Mouse (Mus musculus) embryonic facial prominence, embryonic 15.5 days (tissue): ENCODE data around the gene Fam207a. TPM values are rescaled to one million over a fixed set of nuclear protein-coding genes. Genes with fewer than 3 reads are reported as not detected.

Source experiments
- ATAC-seq: fragments of 200-750 bp; cut with Nextera tagmentation; 2 replicates; pipeline ENCODE4 v1.8.0; 2017; ENCODE audit warnings: low read depth, moderate TSS enrichment; ENCODE audit not compliant: insufficient number of reproducible peaks, low FRiP score, low TSS enrichment
- H3K27ac ChIP-seq: fragments of 300-500 bp; sonication (generic); replicated peaks from 2 replicates; pipeline ENCODE4 v1.5.1; 2015; ENCODE audit warnings: mild to moderate bottlenecking, inconsistent platforms
- H3K27me3 ChIP-seq: fragments of 300-500 bp; sonication (generic); 2 replicates; pipeline ENCODE4 v1.6.1; 2015; ENCODE audit warnings: inconsistent platforms
- H3K36me3 ChIP-seq: fragments of 300-500 bp; sonication (generic); 2 replicates; pipeline ENCODE4 v1.6.1; 2015; ENCODE audit warnings: mild to moderate bottlenecking, inconsistent platforms
- H3K4me1 ChIP-seq: fragments of 300-500 bp; sonication (generic); 2 replicates; pipeline ENCODE4 v1.6.1; 2015; ENCODE audit warnings: inconsistent platforms
- H3K4me2 ChIP-seq: fragments of 300-500 bp; sonication (generic); replicated peaks from 2 replicates; pipeline ENCODE4 v1.6.1; 2015; ENCODE audit warnings: mild to moderate bottlenecking, inconsistent platforms
- H3K4me3 ChIP-seq: fragments of 300-500 bp; sonication (generic); replicated peaks from 2 replicates; pipeline ENCODE4 v1.5.1; 2015; ENCODE audit warnings: mild to moderate bottlenecking, inconsistent platforms
- H3K9ac ChIP-seq: fragments of 300-500 bp; sonication (generic); 2 replicates; pipeline ENCODE4 v1.6.1; 2015; ENCODE audit warnings: inconsistent platforms
- H3K9me3 ChIP-seq: fragments of 300-500 bp; sonication (generic); replicated peaks from 2 replicates; pipeline ENCODE4 v1.6.1; 2016; ENCODE audit warnings: inconsistent platforms
- WGBS: fragments of 180-500 bp; shearing (Covaris S2); methylation state at CpG from one replicate; pipeline ENCODE4 v1.1.7; 2015; 5-methylcytosine and 5-hydroxymethylcytosine counted together
- polyA plus RNA-seq: library from polyadenylated mRNA; unstranded; fragments of >200 nt; fragmentation: Nextera tagmentation; extraction: Ambion mirVana; gene quantifications from 2 replicates; pipeline ENCODE4 v1.2.1, GENCODE M21; 2015

Fam207a gene
- polyA plus RNA-seq = 37.5 and 38.8 TPM in 2 replicates

DNA sequence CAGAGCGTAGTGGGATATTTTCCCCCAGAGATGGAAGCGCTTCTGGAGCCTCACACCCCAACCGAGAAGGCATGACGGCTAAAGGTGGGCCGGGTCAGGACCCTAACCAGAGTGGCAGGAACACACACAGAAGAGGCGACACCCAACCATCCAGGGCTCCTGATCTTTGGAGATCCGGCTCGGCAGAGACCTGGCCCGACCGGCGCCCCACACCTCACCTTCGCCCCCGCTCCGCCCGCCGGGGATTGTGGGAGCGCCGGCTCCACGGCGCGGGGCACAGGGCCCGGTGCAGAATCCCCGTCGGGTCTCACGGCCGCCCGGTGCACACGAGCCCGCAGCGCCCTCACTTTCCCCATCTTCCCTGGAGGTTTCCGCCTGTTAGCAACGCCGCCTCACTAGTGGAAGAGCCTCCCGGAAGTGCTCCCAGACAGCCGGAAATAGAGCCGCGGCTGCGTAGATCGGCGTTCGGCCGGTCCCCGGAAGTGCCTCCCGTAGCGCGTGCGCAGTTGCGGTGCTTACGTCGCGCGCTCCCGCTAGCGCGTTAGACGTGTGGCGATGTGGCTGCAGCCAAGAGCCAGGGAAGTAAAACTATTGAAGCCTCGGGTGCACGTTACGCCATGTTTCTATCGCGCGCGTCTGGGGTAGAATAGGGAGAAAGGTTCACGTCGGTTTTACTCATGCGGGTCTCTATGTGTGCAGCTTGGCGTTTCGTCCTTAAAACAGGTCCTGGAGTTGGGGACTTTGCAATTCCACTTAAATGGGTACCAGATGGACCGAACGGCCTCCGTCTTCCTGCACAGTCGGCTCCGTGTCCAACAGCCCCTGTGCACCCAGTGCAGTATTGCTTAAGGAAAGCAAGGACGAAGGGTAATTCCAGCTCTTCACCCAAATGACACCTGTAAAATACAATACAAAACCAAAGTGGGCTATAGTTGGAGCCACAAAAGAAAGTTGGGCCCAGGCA lies at the start of gene Fam207a:
Gene Fam207a, minus strand, starts transcription at position 401 of the 964 bp plus-strand sequence.
- Histone ChIP-seq H3K4me1 (peaks cover 24% of the 10 kb centered on the region), H3K36me3 (peaks cover 19% of the 10 kb centered on the region), H3K4me3 (peak within 1 kb of the TSS; percentile 94), H3K4me2 (peak within 1 kb of the TSS; percentile 81), H3K27ac (peak within 1 kb of the TSS; percentile 93), H3K9ac (peak within 1 kb of the TSS; percentile 90), H3K27me3 (no peaks in the 10 kb centered on the region), H3K9me3 (no peaks in the 10 kb centered on the region)
- under 1% methylated on average over 75 of the region's 75 CpGs for WGBS
- ATAC-seq = peak; percentile 91

DNA sequence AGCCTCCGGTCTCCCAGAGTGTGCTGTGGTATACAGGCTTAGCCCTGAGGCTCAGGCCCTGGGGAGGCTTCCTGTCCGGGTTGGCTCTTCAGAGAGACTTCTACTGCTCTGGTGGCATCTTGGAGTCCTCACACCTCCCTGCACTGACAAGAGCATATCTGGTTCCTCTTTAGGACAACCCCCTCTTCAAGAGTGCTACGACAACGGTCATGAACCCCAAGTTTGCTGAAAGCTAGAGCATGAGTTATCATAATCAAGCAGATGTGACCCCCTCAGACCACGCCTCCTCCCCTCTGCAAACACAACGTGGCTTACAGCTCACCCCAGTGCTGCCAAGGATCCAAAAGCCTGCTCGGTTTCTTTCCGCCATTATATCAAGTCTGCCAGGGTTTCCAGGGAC lies 49.4 kb upstream of the Fam207a start:
- no peak overlapping the region for H3K4me2 ChIP-seq
- WGBS = 76% methylated on average over 8 of the region's 8 CpGs
- no peak overlapping the region for H3K27ac ChIP-seq

DNA sequence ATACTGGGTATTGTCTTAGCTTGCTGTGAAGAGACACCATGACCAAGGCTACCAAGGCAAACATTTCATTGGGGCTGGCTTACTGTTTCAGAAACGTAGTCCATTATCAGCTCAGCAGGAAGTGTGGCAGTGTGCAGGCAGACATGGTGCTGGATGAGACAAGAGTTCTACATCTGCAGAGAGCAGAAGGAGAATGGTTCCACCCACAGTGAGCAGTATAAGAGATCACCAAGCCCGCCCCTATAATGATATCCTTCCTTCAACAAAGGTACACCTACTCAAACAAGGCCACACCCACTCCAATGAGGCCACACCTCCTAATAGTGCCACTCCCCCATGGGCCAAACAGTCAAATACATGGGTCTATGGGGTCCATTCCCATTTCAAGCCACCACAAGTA lies 45.9 kb upstream of the Fam207a start:
- Histone ChIP-seq H3K27me3 (no peaks in the 10 kb centered on the region), H3K9ac (no peak overlapping the region), H3K4me1 (no peaks in the 10 kb centered on the region), H3K9me3 (no peaks in the 10 kb centered on the region), H3K36me3 (no peaks in the 10 kb centered on the region), H3K4me2 (no peak overlapping the region), H3K27ac (no peak overlapping the region), H3K4me3 (no peak overlapping the region)
- WGBS = 58% methylated on average over 2 of the region's 2 CpGs
- no peak for ATAC-seq

More for the DNA sequence above, 49.4 kb upstream of the Fam207a start:
- Histone ChIP-seq H3K36me3 (no peaks in the 10 kb centered on the region), H3K4me3 (no peak overlapping the region), H3K9me3 (no peaks in the 10 kb centered on the region), H3K4me1 (peaks cover 10% of the 10 kb centered on the region; the same call in 1 of the 2 replicates), H3K27me3 (no peaks in the 10 kb centered on the region), H3K9ac (no peak overlapping the region)
- ATAC-seq = no peak

DNA sequence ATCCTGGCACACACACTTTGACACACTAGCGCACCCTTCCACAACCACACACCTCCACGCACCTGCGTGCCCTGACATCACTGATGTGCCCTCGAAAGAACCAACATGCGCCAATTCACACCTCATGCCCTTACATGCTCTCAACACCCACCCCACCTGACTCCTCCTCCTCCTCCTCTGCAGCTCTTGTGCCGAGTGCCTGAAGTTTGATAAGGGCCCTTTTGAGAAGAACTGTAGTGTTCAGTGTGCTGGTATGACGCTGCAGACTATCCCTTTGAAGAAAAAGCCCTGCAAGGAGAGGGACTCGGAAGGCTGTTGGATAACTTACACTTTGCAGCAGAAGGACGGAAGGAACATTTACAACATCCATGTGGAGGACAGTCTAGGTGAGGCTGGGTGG lies 45.2 kb upstream of the Fam207a start:
- Histone ChIP-seq H3K36me3 (no peaks in the 10 kb centered on the region), H3K4me1 (no peaks in the 10 kb centered on the region), H3K9ac (no peak overlapping the region), H3K4me2 (no peak overlapping the region), H3K4me3 (no peak overlapping the region), H3K27me3 (no peaks in the 10 kb centered on the region), H3K9me3 (no peaks in the 10 kb centered on the region), H3K27ac (no peak overlapping the region)
- ATAC-seq = no peak
- WGBS = 82% methylated on average over 9 of the region's 9 CpGs

DNA sequence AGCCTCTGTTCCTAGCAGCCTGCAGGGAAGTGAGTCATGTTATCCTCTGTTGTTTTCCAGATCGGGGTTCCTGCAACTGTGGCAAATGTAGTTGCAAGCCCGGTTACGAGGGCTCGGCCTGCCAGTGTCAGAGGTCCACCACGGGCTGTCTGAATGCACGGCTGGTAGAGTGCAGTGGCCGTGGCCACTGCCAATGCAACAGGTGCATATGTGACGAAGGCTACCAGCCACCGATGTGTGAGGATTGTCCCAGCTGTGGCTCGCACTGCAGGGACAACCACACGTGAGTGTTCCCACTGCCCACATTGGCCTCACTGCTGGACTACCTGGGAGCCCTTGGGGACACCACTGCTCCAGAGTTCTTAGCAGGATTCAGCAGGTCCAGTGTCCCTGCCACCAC lies 44.5 kb upstream of the Fam207a start:
- Histone ChIP-seq H3K4me1 (no peaks in the 10 kb centered on the region), H3K9ac (no peak overlapping the region), H3K9me3 (no peaks in the 10 kb centered on the region), H3K4me3 (no peak overlapping the region), H3K27ac (no peak overlapping the region), H3K36me3 (no peaks in the 10 kb centered on the region), H3K4me2 (no peak overlapping the region), H3K27me3 (no peaks in the 10 kb centered on the region)
- 79% methylated on average over 11 of the region's 11 CpGs for WGBS
- no peak for ATAC-seq

DNA sequence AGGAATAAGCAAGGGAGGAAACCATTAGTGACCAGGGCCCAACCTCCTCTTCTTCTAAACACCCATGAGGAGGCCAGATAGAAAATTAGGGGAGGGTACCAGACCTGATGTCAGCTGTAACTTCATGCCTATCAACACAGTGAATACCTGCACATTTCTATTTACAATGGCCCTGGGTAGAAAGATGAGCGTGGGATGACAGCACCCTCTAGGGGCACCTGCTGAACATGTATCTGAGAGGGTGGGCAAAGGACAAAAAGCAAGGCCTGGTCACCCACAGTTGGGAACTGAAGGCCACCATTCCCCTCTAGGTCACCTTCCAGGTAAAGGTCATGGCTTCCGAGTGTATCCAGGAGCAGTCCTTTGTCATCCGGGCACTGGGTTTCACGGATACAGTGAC lies 42.1 kb upstream of the Fam207a start:
- no peak for ATAC-seq
- Histone ChIP-seq H3K9ac (no peak overlapping the region), H3K4me2 (no peak overlapping the region), H3K27me3 (no peaks in the 10 kb centered on the region), H3K36me3 (no peaks in the 10 kb centered on the region), H3K9me3 (no peaks in the 10 kb centered on the region), H3K4me1 (no peaks in the 10 kb centered on the region), H3K27ac (no peak overlapping the region), H3K4me3 (no peak overlapping the region)
- 89% methylated on average over 4 of the region's 4 CpGs for WGBS

DNA sequence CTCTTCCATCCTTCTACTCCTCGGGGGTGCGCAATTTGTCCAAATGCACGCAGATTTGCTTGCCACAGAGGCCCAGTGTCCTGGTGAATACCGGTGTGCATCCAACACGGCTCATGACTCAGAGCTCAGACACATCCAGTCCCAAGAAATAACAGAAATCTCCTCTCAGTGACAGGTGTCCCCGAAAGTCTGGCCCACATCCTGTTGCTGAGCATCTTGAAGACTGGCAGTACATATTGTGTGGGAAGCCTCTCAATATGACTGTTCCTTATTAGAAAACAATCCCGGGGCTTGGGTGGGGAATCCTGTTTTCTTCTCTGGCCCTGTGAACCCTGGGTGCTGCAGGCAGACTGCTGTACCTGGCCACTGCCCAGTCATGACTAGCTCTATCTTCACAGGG lies 41.0 kb upstream of the Fam207a start:
- WGBS = 91% methylated on average over 7 of the region's 7 CpGs
- H3K4me3 ChIP-seq = no peak overlapping the region
- H3K36me3 ChIP-seq = no peaks in the 10 kb centered on the region
- H3K4me2 ChIP-seq = no peak overlapping the region
- H3K27ac ChIP-seq = no peak overlapping the region
- no peak for ATAC-seq
- no peaks in the 10 kb centered on the region for H3K27me3 ChIP-seq
- H3K9me3 ChIP-seq = no peaks in the 10 kb centered on the region
- no peak overlapping the region for H3K9ac ChIP-seq
- no peaks in the 10 kb centered on the region for H3K4me1 ChIP-seq

DNA sequence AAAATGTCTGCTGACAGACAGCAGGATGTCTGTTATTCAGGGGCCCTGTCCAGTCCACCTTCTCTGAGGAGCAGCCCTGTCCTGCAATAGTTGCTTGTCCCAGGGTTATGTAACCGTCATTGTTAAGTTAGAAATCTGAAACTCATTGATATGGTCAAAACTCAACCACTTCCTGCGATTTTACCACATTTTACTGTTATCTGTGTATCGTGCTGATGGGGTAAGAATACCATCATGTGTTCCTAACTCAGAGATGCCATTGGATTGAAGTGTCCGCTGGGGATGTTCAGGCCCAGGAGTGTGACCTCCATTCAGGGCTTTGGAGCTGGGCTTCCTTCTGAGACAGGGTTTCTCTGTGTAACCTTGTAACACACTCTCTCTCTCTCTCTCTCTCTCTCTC lies 39.3 kb upstream of the Fam207a start:
- Histone ChIP-seq H3K27ac (no peak overlapping the region), H3K36me3 (no peaks in the 10 kb centered on the region), H3K4me2 (no peak overlapping the region), H3K9ac (no peak overlapping the region), H3K4me3 (no peak overlapping the region), H3K9me3 (no peaks in the 10 kb centered on the region), H3K4me1 (no peaks in the 10 kb centered on the region), H3K27me3 (no peaks in the 10 kb centered on the region)
- ATAC-seq = no peak
- 86% methylated on average over 4 of the region's 4 CpGs for WGBS

DNA sequence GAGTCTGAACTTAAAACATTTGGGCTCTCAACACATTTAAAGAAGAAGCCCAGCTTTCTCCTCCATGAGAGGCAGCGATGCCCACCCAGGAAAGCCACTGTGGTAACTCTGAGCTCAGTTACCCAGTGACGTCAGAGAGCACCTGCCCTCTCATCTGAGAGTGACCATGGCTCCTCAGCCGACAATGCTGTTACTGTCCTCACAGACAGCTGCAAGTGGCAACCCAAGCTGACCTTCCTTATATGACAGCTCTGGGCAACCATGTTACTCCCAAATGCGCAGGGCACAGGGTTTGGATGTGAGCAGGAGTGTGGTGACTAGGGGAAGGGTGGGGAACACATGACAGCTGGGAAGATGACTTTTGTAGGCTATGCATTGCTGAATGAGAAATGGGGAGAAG lies 37.7 kb upstream of the Fam207a start:
- Histone ChIP-seq H3K27me3 (no peaks in the 10 kb centered on the region), H3K27ac (no peak overlapping the region), H3K9me3 (no peaks in the 10 kb centered on the region), H3K4me1 (no peaks in the 10 kb centered on the region), H3K36me3 (no peaks in the 10 kb centered on the region), H3K4me2 (no peak overlapping the region), H3K9ac (no peak overlapping the region), H3K4me3 (no peak overlapping the region)
- 76% methylated on average over 4 of the region's 4 CpGs for WGBS
- no peak for ATAC-seq

DNA sequence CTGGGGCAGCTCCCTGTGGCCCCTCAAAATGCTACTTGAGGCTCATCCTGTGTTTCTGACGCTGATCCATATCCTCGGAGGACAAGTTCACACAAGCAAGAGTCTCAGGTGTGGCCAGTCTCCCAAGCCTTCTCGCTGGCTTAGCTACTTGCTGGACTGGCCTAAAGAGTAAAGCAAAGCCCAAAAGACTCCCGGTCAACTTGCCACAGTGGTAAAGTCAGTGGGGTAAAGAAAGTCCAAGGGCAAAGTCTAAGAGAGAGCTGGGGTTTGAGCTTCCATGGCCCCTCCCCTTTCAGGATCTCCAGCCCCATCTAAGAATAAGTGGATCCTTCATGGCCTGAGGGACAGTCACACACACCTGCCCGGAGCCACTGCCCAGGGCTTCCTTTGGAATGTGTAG lies 36.6 kb upstream of the Fam207a start:
- Histone ChIP-seq H3K9ac (no peak overlapping the region), H3K27me3 (no peaks in the 10 kb centered on the region), H3K27ac (no peak overlapping the region), H3K4me1 (no peaks in the 10 kb centered on the region), H3K9me3 (no peaks in the 10 kb centered on the region), H3K4me3 (no peak overlapping the region), H3K4me2 (no peak overlapping the region), H3K36me3 (no peaks in the 10 kb centered on the region)
- no peak for ATAC-seq
- WGBS = 78% methylated on average over 5 of the region's 5 CpGs

DNA sequence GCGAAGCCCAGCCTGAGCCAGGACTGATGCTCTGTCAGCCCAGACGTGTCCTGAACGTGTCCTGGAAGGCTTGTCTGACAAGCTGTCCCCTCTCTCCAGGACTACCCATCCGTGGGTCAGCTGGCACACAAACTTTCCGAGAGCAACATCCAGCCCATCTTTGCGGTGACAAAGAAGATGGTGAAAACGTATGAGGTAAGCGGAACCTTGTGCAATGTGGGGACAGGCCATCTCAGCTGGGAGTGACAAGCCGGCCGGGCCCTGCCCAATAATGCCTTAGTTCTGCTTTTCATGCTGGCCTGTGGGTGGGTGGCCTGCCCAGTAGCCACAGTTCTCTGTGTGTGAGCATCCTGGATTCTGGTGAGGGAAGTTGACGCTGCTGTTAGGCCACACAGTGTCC lies 35.3 kb upstream of the Fam207a start:
- Histone ChIP-seq H3K27me3 (no peaks in the 10 kb centered on the region), H3K9me3 (no peaks in the 10 kb centered on the region), H3K4me2 (no peak overlapping the region), H3K4me1 (no peaks in the 10 kb centered on the region), H3K9ac (no peak overlapping the region), H3K4me3 (no peak overlapping the region), H3K36me3 (no peaks in the 10 kb centered on the region), H3K27ac (no peak overlapping the region)
- WGBS = 71% methylated on average over 11 of the region's 11 CpGs
- ATAC-seq = no peak

DNA sequence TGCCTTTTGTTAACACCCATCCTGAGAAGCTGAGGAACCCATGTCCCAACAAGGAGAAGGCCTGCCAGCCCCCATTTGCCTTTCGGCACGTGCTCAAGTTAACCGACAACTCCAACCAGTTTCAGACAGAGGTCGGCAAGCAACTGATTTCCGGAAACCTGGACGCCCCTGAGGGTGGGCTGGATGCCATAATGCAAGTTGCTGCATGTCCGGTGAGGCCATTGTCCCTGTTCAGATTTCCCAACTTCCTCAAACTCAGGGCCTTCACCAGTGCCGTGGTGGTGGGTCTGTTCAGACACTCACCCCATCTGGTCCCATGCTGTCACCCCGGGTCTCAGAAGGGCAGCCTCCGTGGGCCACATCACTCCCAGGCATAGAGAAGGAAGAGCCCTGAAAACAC lies 33.0 kb upstream of the Fam207a start:
- Histone ChIP-seq H3K4me2 (no peak overlapping the region), H3K27ac (no peak overlapping the region), H3K36me3 (no peaks in the 10 kb centered on the region), H3K27me3 (no peaks in the 10 kb centered on the region), H3K9me3 (no peaks in the 10 kb centered on the region), H3K9ac (no peak overlapping the region), H3K4me1 (no peaks in the 10 kb centered on the region), H3K4me3 (no peak overlapping the region)
- no peak for ATAC-seq
- 69% methylated on average over 10 of the region's 10 CpGs for WGBS
